ENCODE assay signal across 21 mouse cellular contexts in the genomic region with DNA sequence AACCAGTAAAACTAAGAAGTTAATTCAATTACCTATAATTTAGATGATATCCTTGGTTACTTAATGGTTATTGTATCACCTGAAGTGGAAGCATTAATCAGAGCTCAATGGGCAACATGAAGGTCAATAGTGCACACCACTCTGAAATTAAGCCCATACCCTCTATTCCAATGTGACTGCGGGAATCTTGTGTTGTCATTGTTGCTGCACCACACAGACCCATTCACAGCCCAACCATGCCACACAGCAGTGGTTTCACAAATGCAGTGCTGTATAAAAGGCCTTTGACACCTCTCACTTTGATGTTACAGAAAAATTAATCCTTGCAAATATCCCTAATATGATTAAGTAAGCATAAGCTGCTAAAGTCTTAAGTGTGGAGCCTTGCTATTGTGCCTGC. TPM values are rescaled to one million over a fixed set of nuclear protein-coding genes. Genes with fewer than 3 reads are reported as not detected.
"Had no signal": no experiment of that assay in that cellular context is flagged by ENCODE, and none has a peak within 500 bp of the region (broad histone marks: within the 10 kb centered on the region; RNA-seq: fewer than 3 reads in every experiment).

No protein-coding gene starts in this region.

- H3K36me3 ChIP-seq: intestine, embryonic 15.5 days; kidney, embryonic 15.5 days; limb, embryonic 12.5 days; limb, embryonic 15.5 days; neural tube, embryonic 12.5 days had no signal

- H3K9me3 ChIP-seq: intestine, embryonic 15.5 days; kidney, embryonic 15.5 days; limb, embryonic 12.5 days; limb, embryonic 15.5 days; megakaryocyte, embryonic 14.5 days; neural tube, embryonic 12.5 days had no signal

- H3K4me1 ChIP-seq: intestine, embryonic 15.5 days; kidney, embryonic 15.5 days; limb, embryonic 12.5 days; limb, embryonic 15.5 days; megakaryocyte, embryonic 14.5 days; neural tube, embryonic 12.5 days had no signal

- H3K27ac ChIP-seq: intestine, embryonic 15.5 days; kidney, embryonic 15.5 days; left cerebral cortex, adult 2 months; limb, embryonic 12.5 days; limb, embryonic 15.5 days; liver, embryonic 14.5 days; macrophage; neural tube, embryonic 12.5 days had no signal

- ATAC-seq: intestine, embryonic 15.5 days; liver, postnatal 0 days; lung, postnatal 0 days had no signal

- H3K4me2 ChIP-seq: intestine, embryonic 15.5 days; kidney, embryonic 15.5 days; limb, embryonic 12.5 days; limb, embryonic 15.5 days; liver, embryonic 11.5 days; lung, embryonic 14.5 days; neural tube, embryonic 12.5 days had no signal

- DNase-seq: kidney, adult 11 months; kidney, adult 8-10 months; kidney, postnatal 10 days; kidney, postnatal 36 days; layer of hippocampus, postnatal 36 days; left cerebral cortex, postnatal 4 days; liver, postnatal 0 days; lung, embryonic 14.5 days; thymus, adult 18-20 months; thymus, postnatal 36 days had no signal

- H3K4me3 ChIP-seq: intestine, embryonic 15.5 days; kidney, embryonic 15.5 days; left cerebral cortex, adult 2 months; limb, embryonic 12.5 days; limb, embryonic 15.5 days; megakaryocyte, embryonic 14.5 days; neural tube, embryonic 12.5 days had no signal

- H3K27me3 ChIP-seq: intestine, embryonic 15.5 days; kidney, embryonic 15.5 days; limb, embryonic 12.5 days; limb, embryonic 15.5 days; megakaryocyte, embryonic 14.5 days; neural tube, embryonic 12.5 days had no signal

- H3K9ac ChIP-seq: intestine, embryonic 15.5 days; kidney, embryonic 15.5 days; limb, embryonic 12.5 days; limb, embryonic 15.5 days; liver, embryonic 14.5 days; liver, postnatal 0 days; lung, embryonic 14.5 days; neural tube, embryonic 12.5 days had no signal

RNA-seq across cellular contexts. Expression of a gene that starts 15.4 kb away (rescaled TPM):
- polyA plus RNA-seq: macrophage had no signal
